Comparison of ENCODE assay signal across 18 mouse cellular contexts in the genomic region with DNA sequence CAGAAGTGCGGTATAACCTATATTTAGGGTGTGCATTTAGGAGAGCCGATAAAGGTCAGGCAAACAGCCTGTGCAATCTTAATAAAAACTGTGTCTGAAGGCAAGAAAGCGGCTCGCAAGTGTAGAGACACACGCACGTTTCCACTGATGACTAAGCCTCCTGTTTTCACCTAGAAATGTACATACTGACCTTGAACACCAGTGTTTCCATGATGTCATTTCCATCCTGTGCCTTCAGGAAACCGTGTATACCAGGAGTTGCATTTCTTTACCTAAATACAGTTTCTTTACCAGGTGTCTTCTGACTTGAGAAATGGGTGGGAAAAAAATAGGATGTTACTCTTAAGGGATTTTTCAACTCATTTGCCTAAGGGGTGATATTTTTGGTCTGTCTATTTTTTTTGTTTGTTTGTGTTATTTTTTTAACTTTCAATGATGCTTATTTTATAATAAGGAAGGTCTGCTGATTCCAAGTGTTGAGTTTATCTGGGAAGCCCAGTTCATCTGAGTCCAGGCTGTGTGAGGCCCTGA. TPM values are rescaled to one million over a fixed set of nuclear protein-coding genes. Genes with fewer than 3 reads are reported as not detected.
DNase-seq lines count a peak whose midpoint lies in the region; ATAC-seq and TF ChIP-seq lines count a peak whose summit lies in the region.
"Had no signal": no experiment of that assay in that cellular context is flagged by ENCODE, and none has a peak within 500 bp of the region (broad histone marks: within the 10 kb centered on the region; RNA-seq: fewer than 3 reads in every experiment).

No protein-coding gene starts in this region.

- no peak for TF ChIP-seq EP300 in heart, adult 2 months (IDR thresholded peaks at IDR 0.05; ENCODE audit: insufficient read depth, low read depth, low read length)

- DNase-seq in heart, adult 2 months = no peak
- no peak for DNase-seq in kidney, postnatal 14 days
- peak; percentile 80 for DNase-seq in CD4-positive, CD25-positive, alpha-beta regulatory T cell, adult 2 months (ENCODE audit: low read depth, low spot score)
- peak; percentile 72 for DNase-seq in naive thymus-derived CD4-positive, alpha-beta T cell, adult 2 months (ENCODE audit: low read depth)
- no peak for DNase-seq in left cerebral cortex, adult 11 months (ENCODE audit: low spot score)
- DNase-seq: adrenal gland, postnatal 14 days; cerebellum, adult 9-11 months; gastrocnemius, postnatal 25 days; kidney, adult 8-10 months; lung, postnatal 10 days; thymus, postnatal 36 days had no signal

- H3K4me3 ChIP-seq in heart, embryonic 11.5 days (ENCODE audit: low read depth, low read length) = no peak overlapping the region
- no peak overlapping the region for H3K4me3 ChIP-seq in heart, adult 2 months
- no peak overlapping the region for H3K4me3 ChIP-seq in kidney, embryonic 14.5 days (ENCODE audit: low read length)
- H3K4me3 ChIP-seq: embryonic facial prominence, embryonic 12.5 days; midbrain, embryonic 12.5 days; neural tube, embryonic 12.5 days had no signal

- no peak for TF ChIP-seq CTCF in heart, adult 2 months (IDR thresholded peaks at IDR 0.05)

- TF ChIP-seq POLR2A in heart, adult 2 months (IDR thresholded peaks at IDR 0.05; ENCODE audit: insufficient read depth, low read depth, low read length) = no peak

- H3K79me2 ChIP-seq in heart, adult 2 months (replicated peaks; ENCODE audit: control insufficient read depth, insufficient read depth, low read length) = no peaks in the 10 kb centered on the region

- no peak for ATAC-seq in heart, embryonic 11.5 days (replicated peaks; ENCODE audit: insufficient number of reproducible peaks, low FRiP score, low TSS enrichment)
- no peak for ATAC-seq in kidney, embryonic 14.5 days (ENCODE audit: low FRiP score, low TSS enrichment)
- ATAC-seq: forebrain, embryonic 14.5 days had no signal

- peaks cover 13% of the 10 kb centered on the region for H3K4me1 ChIP-seq in heart, embryonic 11.5 days (ENCODE audit: control insufficient read depth, insufficient read depth, low read length)
- peaks cover 1% of the 10 kb centered on the region; the same call in 1 of the 2 replicates for H3K4me1 ChIP-seq in heart, adult 2 months (ENCODE audit: control insufficient read depth, insufficient read depth, low read length)
- peaks cover 32% of the 10 kb centered on the region; the same call in 1 of the 2 replicates for H3K4me1 ChIP-seq in kidney, embryonic 14.5 days (ENCODE audit: control insufficient read depth, insufficient read depth, low read length)
- H3K4me1 ChIP-seq: embryonic facial prominence, embryonic 12.5 days had no signal

- WGBS in heart, embryonic 11.5 days (ENCODE audit: insufficient replicate concordance) = 32% methylated on average over 7 of the region's 7 CpGs
- WGBS in heart, adult 2 months = 28% methylated on average over 7 of the region's 7 CpGs
- 48% methylated on average over 7 of the region's 7 CpGs for WGBS in kidney, embryonic 14.5 days

- H3K4me2 ChIP-seq in heart, embryonic 11.5 days = peak overlapping the region; percentile 16; the same call in 1 of the 2 replicates
- H3K4me2 ChIP-seq in kidney, embryonic 14.5 days (replicated peaks; ENCODE audit: low read depth, low read length) = no peak overlapping the region
- H3K4me2 ChIP-seq: embryonic facial prominence, embryonic 12.5 days; midbrain, embryonic 12.5 days; neural tube, embryonic 12.5 days had no signal

- H3K9ac ChIP-seq in heart, embryonic 11.5 days (ENCODE audit: low read depth, low read length) = no peak overlapping the region
- no peak overlapping the region for H3K9ac ChIP-seq in heart, adult 2 months (ENCODE audit: low read depth, low read length)
- H3K9ac ChIP-seq in kidney, embryonic 14.5 days (ENCODE audit: low read depth, low read length) = no peak overlapping the region
- H3K9ac ChIP-seq: embryonic facial prominence, embryonic 12.5 days; liver, embryonic 14.5 days; midbrain, embryonic 12.5 days; neural tube, embryonic 12.5 days had no signal

- H3K27me3 ChIP-seq in heart, embryonic 11.5 days (ENCODE audit: control insufficient read depth, insufficient read depth, low read length) = no peaks in the 10 kb centered on the region
- no peaks in the 10 kb centered on the region for H3K27me3 ChIP-seq in heart, adult 2 months (ENCODE audit: control insufficient read depth, insufficient read depth, low read length)
- no peaks in the 10 kb centered on the region for H3K27me3 ChIP-seq in kidney, embryonic 14.5 days (ENCODE audit: control insufficient read depth, insufficient read depth, low read length)
- H3K27me3 ChIP-seq: embryonic facial prominence, embryonic 12.5 days; midbrain, embryonic 12.5 days; neural tube, embryonic 12.5 days had no signal

- no peaks in the 10 kb centered on the region for H3K9me3 ChIP-seq in heart, embryonic 11.5 days (replicated peaks; ENCODE audit: control insufficient read depth, low read length)
- H3K9me3 ChIP-seq in kidney, embryonic 14.5 days (ENCODE audit: control insufficient read depth, low read length) = peaks cover 4% of the 10 kb centered on the region; the same call in 1 of the 2 replicates
- H3K9me3 ChIP-seq: embryonic facial prominence, embryonic 12.5 days; midbrain, embryonic 12.5 days; neural tube, embryonic 12.5 days had no signal

- no peaks in the 10 kb centered on the region for H3K36me3 ChIP-seq in heart, embryonic 11.5 days (ENCODE audit: control insufficient read depth, insufficient read depth, low read length)
- no peaks in the 10 kb centered on the region for H3K36me3 ChIP-seq in heart, adult 2 months (ENCODE audit: control insufficient read depth, insufficient read depth, low read length)
- H3K36me3 ChIP-seq in kidney, embryonic 14.5 days (ENCODE audit: control insufficient read depth, insufficient read depth, low read length) = no peaks in the 10 kb centered on the region
- H3K36me3 ChIP-seq: embryonic facial prominence, embryonic 12.5 days; midbrain, embryonic 12.5 days; neural tube, embryonic 12.5 days had no signal

- intact Hi-C loops in heart, adult 2 months (cut with DNase I) = no loop called here

- H3K27ac ChIP-seq in heart, embryonic 11.5 days (ENCODE audit: low read depth, low read length) = peak overlapping the region; percentile 36; the same call in 1 of the 2 replicates
- no peak overlapping the region for H3K27ac ChIP-seq in heart, adult 2 months
- peak overlapping the region; percentile 30; the same call in 1 of the 2 replicates for H3K27ac ChIP-seq in kidney, embryonic 14.5 days (ENCODE audit: low read depth, low read length)
- H3K27ac ChIP-seq: embryonic facial prominence, embryonic 12.5 days; liver, embryonic 14.5 days; midbrain, embryonic 12.5 days; neural tube, embryonic 12.5 days had no signal

RNA-seq across cellular contexts. Expression of gene Bcl2l11, which starts 38.8 kb away (rescaled TPM):
- 11.3 and 15.2 TPM in 2 replicates for polyA plus RNA-seq in heart, embryonic 11.5 days (2014; fragmentation: Nextera tagmentation; extraction: Ambion mirVana)
- 10 to 100 TPM; 13.5 to 19.9 TPM for total RNA-seq in heart, adult 2 months (2021)
- 10.9 and 14.9 TPM in 2 replicates for polyA plus RNA-seq in heart, adult 2 months (2012; rRNA removed)
- 20.0 and 31.6 TPM in 2 replicates for polyA plus RNA-seq in kidney, embryonic 14.5 days (2014; fragmentation: Nextera tagmentation; extraction: Ambion mirVana)

Comparison
In these comparisons a context has a peak if more than half of its experiments do, and no peak if none do; other contexts are left out.
1. DNase-seq: peak in CD4-positive, CD25-positive, alpha-beta regulatory T cell, adult 2 months (single experiment) and naive thymus-derived CD4-positive, alpha-beta T cell, adult 2 months (single experiment); none in heart, adult 2 months (0 of 2), kidney, postnatal 14 days (single experiment) and left cerebral cortex, adult 11 months (single experiment).